Mouse (Mus musculus): ENCODE results near the gene Mthfd1. TPM values are rescaled to one million over a fixed set of nuclear protein-coding genes. Genes with fewer than 3 reads are reported as not detected.
A peak's percentile ranks its signal among the peaks of the same experiment; 100 is the strongest.

Gene Mthfd1
- polyA plus RNA-seq, 1 experiment from 2014 or later = 30.7 TPM

DNA sequence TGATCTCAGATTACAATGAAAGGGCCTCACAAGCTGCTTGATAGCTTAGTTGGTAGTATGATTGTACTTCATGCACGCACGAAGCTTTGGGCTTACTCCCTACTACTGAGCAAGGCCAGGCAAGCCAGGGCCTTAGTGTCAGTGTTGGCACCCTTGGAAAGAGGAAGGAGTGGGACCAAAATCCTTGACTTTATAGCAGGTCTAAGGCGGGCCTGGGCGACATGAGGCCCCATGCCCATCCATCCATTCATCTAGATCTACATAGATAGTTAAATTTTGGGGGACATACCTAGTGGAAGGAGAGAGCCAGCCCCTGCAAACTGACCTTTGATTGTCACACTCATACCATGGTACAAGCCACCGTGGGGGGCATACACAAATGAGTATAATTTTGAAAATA, 53.3 kb downstream of the Mthfd1 start:
- WGBS = 86% methylated on average over 5 of the region's 5 CpGs
- Histone ChIP-seq H3K4me2 (no peak overlapping the region), H3K4me1 (peaks cover 10% of the 10 kb centered on the region; the same call in 1 of the 2 replicates), H3K36me3 (replicated peaks) (peaks cover 7% of the 10 kb centered on the region; the same call in 1 of the 2 replicates), H3K4me3 (no peak overlapping the region), H3K9ac (no peak overlapping the region), H3K27ac (no peak overlapping the region), H3K27me3 (replicated peaks) (no peaks in the 10 kb centered on the region), H3K9me3 (no peaks in the 10 kb centered on the region)
- no peak for ATAC-seq (replicated peaks)

GRCm38 (mm10) chr12:76310007-76310406, 54.9 kb downstream of the Mthfd1 start:
- H3K4me1 ChIP-seq = peaks cover 10% of the 10 kb centered on the region; the same call in 1 of the 2 replicates
- H3K27ac ChIP-seq = no peak overlapping the region
- H3K9me3 ChIP-seq = no peaks in the 10 kb centered on the region
- H3K36me3 ChIP-seq (replicated peaks) = peaks cover 7% of the 10 kb centered on the region; the same call in 1 of the 2 replicates
- 94% methylated on average over 6 of the region's 6 CpGs for WGBS
- H3K9ac ChIP-seq = no peak overlapping the region
- ATAC-seq (replicated peaks) = no peak
- no peaks in the 10 kb centered on the region for H3K27me3 ChIP-seq (replicated peaks)
- H3K4me2 ChIP-seq = no peak overlapping the region
- H3K4me3 ChIP-seq = no peak overlapping the region

DNA sequence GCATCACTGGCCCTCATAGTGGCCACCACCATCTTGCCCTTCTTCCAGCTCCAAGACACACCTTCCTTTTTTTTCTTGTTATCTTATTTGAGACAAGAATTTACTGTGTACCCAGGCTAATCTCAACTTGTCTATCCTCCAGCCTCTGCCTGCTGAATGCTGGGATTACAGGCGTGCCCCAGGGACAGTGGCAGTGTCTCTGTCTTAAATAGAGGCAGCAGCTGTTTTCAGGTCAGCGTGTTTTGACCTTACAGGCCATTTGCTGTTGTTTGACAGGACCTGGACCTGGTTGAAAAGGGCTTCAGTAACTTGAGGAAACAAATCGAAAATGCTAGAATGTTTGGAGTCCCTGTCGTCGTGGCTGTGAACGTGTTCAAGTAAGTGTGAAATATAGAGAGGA, 55.5 kb downstream of the Mthfd1 start:
- ATAC-seq (replicated peaks) = no peak
- Histone ChIP-seq H3K27ac (no peak overlapping the region), H3K27me3 (replicated peaks) (no peaks in the 10 kb centered on the region), H3K4me2 (no peak overlapping the region), H3K4me1 (peaks cover 10% of the 10 kb centered on the region; the same call in 1 of the 2 replicates), H3K36me3 (replicated peaks) (peaks cover 7% of the 10 kb centered on the region; the same call in 1 of the 2 replicates), H3K9ac (no peak overlapping the region), H3K4me3 (no peak overlapping the region), H3K9me3 (no peaks in the 10 kb centered on the region)
- 76% methylated on average over 6 of the region's 6 CpGs for WGBS

GRCm38 (mm10) chr12:76311227-76311626, 56.1 kb downstream of the Mthfd1 start:
- H3K9ac ChIP-seq = no peak overlapping the region
- H3K36me3 ChIP-seq (replicated peaks) = peaks cover 7% of the 10 kb centered on the region; the same call in 1 of the 2 replicates
- H3K27me3 ChIP-seq (replicated peaks) = no peaks in the 10 kb centered on the region
- H3K9me3 ChIP-seq = no peaks in the 10 kb centered on the region
- H3K4me3 ChIP-seq = no peak overlapping the region
- H3K27ac ChIP-seq = no peak overlapping the region
- ATAC-seq (replicated peaks) = no peak
- H3K4me1 ChIP-seq = peaks cover 10% of the 10 kb centered on the region; the same call in 1 of the 2 replicates
- no peak overlapping the region for H3K4me2 ChIP-seq
- 90% methylated on average over 9 of the region's 9 CpGs for WGBS

DNA sequence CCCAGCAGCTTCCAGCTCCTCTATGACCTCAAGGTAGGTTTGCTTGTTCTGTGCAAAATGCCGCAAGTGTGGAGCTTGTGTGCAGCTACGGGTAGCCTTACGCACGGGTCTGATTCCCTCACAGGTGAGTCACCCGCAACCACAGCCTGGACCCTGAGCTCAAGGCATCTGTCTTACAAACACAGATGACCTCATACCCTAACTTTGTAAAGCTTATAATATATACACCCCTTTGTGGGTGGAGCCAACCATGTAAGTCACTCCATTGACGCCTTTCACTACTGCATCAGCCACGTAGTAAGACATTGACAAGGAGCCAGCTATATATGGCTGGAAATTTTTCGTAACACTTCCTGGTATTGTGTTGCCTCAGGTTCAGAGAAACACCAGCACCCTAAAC, 56.9 kb downstream of the Mthfd1 start:
- Histone ChIP-seq H3K9me3 (no peaks in the 10 kb centered on the region), H3K36me3 (replicated peaks) (peaks cover 7% of the 10 kb centered on the region; the same call in 1 of the 2 replicates), H3K4me3 (no peak overlapping the region), H3K4me2 (no peak overlapping the region), H3K9ac (no peak overlapping the region), H3K27ac (no peak overlapping the region), H3K4me1 (peaks cover 6% of the 10 kb centered on the region; the same call in 1 of the 2 replicates), H3K27me3 (replicated peaks) (no peaks in the 10 kb centered on the region)
- WGBS = 94% methylated on average over 8 of the region's 8 CpGs
- ATAC-seq (replicated peaks) = no peak

DNA sequence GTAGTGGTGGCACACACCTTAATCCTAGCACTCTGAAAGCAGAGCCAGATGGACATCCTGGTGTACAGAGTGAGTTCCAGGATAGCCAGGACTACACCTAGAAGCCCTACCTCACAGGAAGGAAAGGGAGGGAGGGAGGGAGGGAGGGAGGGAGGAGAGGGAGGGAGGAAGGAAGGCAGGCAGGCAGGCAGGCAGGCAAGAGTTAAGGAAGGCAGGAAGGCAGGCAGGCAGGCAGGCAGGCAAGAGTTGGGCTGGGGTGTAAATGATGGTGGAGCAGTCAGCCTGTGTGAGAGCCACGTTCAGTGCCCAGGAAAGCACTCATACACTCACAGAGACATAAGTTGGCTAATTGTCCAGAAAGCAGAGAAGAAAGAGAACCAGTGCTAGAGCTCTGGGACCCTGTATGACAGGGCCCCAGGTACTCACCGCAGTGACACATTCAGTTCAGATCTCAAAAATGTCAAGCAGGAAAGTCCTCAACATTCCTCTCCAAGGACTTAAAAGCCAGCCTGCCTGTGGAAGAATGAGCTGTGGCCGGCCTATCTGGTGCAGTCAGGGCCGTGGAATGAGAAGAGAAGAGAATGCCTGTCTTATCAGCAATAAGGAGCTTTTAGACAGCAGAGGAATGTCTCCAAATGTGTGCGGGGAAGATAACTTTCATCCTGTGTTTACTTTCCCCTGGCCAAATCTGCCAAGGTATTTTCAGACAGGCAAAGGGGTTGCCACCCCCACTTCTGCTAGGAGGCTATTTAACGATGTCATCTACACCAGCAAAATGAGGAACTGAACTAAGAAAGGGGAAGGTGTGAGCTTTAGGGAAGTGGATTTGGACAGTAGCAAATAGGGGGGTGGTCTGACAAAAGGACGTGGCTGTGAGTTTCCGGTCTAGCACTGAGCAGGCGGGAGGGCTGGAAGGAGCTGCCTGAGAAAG, 63.4 kb downstream of the Mthfd1 start:
- Histone ChIP-seq H3K9me3 (no peaks in the 10 kb centered on the region), H3K4me3 (no peak overlapping the region), H3K27me3 (replicated peaks) (no peaks in the 10 kb centered on the region), H3K4me2 (no peak overlapping the region), H3K27ac (no peak overlapping the region), H3K4me1 (no peaks in the 10 kb centered on the region), H3K36me3 (replicated peaks) (peaks cover 7% of the 10 kb centered on the region), H3K9ac (peak overlapping the region; percentile 8; the same call in 1 of the 2 replicates)
- no peak for ATAC-seq (replicated peaks)
- 77% methylated on average over 9 of the region's 9 CpGs for WGBS

GRCm38 (mm10) chr12:76324679-76325431, 69.8 kb downstream of the Mthfd1 start, which contains the start of gene Akap5:
Akap5 (plus strand) TSS chr12:76324891.
- H3K4me1 ChIP-seq = peaks cover 13% of the 10 kb centered on the region
- H3K4me3 ChIP-seq = peak within 1 kb of the TSS; percentile 61
- H3K27me3 ChIP-seq (replicated peaks) = no peaks in the 10 kb centered on the region
- peak; percentile 99 for ATAC-seq (replicated peaks)
- WGBS = under 1% methylated on average over 52 of the region's 53 CpGs
- peak within 1 kb of the TSS; percentile 62 for H3K9ac ChIP-seq
- peak within 1 kb of the TSS; percentile 71 for H3K27ac ChIP-seq
- H3K4me2 ChIP-seq = peak within 1 kb of the TSS; percentile 82
- H3K9me3 ChIP-seq = no peaks in the 10 kb centered on the region
- H3K36me3 ChIP-seq (replicated peaks) = peaks cover 7% of the 10 kb centered on the region; the same call in 1 of the 2 replicates

DNA sequence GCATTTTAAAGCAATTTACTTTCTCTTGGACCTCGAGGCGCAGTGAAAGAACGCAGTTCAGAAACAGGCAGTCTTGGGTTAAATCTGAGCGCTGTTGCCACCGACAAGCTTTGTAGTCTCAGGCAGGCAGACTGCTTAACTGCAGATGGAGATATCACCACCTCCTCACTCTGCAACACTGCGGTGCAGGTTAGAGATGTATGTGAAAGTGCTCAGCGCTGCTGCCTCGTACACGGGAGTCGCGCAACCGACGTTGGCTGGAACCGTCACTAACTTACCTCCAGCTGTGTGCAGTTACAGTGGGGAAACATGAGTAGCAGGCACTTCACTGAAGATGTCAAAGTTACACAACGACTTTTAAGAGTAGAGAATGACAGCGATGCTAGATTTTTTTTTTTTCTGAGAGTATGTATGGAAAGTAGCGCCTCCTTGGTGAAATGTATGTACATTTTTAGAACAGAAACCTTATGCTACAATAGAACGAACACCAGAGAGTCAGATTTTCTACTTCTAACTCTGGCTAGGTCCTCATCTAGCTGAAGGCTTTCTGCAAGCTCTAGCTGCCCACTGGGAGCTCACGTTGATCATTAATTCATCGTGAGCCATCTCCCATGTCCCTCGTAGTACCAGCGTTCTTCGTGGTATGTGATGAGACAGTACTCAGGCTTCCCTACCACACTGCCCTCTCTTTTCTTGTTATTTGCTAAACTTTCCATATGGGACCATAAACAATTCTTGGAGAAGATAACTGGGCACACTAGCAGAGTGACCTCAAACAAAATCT, 71.5 kb downstream of the Mthfd1 start:
- no peak overlapping the region for H3K9ac ChIP-seq
- H3K9me3 ChIP-seq = no peaks in the 10 kb centered on the region
- H3K4me3 ChIP-seq = no peak overlapping the region
- H3K4me1 ChIP-seq = peaks cover 13% of the 10 kb centered on the region
- no peaks in the 10 kb centered on the region for H3K36me3 ChIP-seq (replicated peaks)
- WGBS = 89% methylated on average over 23 of the region's 23 CpGs
- no peak overlapping the region for H3K4me2 ChIP-seq
- H3K27ac ChIP-seq = no peak overlapping the region
- no peak for ATAC-seq (replicated peaks)
- no peaks in the 10 kb centered on the region for H3K27me3 ChIP-seq (replicated peaks)

DNA sequence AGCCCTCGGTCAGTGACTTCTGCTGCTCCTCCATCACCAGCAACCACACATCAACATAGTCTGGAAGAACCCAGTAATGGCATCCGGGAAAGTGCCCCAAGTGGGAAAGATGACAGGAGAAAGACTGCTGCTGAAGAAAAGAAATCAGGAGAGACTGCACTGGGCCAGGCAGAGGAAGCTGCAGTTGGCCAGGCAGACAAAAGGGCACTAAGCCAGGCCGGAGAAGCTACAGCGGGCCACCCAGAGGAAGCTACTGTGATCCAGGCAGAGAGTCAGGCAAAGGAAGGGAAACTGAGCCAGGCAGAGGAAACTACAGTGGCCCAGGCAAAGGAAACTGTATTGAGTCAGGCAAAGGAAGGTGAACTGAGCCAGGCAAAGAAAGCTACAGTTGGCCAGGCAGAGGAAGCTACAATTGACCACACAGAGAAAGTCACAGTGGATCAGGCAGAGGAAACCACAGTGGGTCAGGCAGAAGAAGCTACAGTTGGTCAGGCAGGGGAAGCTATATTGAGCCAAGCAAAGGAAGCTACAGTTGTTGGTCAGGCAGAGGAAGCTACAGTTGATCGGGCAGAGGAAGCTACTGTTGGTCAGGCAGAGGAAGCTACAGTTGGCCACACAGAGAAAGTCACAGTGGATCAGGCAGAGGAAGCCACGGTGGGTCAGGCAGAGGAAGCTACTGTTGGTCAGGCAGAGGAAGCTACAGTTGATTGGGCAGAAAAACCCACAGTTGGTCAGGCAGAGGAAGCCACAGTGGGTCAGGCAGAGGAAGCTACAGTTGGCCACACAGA, 73.7 kb downstream of the Mthfd1 start:
- no peak for ATAC-seq (replicated peaks)
- Histone ChIP-seq H3K9me3 (no peaks in the 10 kb centered on the region), H3K36me3 (replicated peaks) (no peaks in the 10 kb centered on the region), H3K27me3 (replicated peaks) (no peaks in the 10 kb centered on the region), H3K4me2 (no peak overlapping the region), H3K27ac (no peak overlapping the region), H3K4me1 (peaks cover 13% of the 10 kb centered on the region), H3K9ac (no peak overlapping the region), H3K4me3 (no peak overlapping the region)
- 90% methylated on average over 6 of the region's 6 CpGs for WGBS

DNA sequence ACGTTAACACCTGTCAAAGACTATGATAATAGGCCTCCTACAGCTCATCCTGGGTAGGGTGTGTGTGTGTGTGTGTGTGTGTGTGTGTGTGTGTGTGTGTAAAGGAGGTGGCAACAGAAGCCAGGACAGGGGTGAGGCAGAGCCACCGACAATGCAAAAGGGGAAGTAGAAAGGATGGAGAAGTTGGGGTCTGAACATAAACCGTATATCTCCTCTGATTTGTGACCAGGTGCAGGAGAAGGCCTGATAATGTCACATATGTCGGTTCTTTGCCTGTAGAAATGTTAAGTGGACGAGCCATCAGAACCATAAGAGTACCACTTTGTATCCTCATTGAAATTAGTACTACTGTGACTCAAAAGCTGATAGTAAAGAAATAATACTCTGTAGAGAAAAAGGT, 78.6 kb downstream of the Mthfd1 start:
- H3K9me3 ChIP-seq = no peaks in the 10 kb centered on the region
- WGBS = 93% methylated on average over 5 of the region's 5 CpGs
- ATAC-seq (replicated peaks) = no peak

GRCm38 (mm10) chr12:76335641-76336040, 80.5 kb downstream of the Mthfd1 start:
- Histone ChIP-seq H3K4me2 (no peak overlapping the region), H3K4me1 (no peaks in the 10 kb centered on the region), H3K9ac (no peak overlapping the region), H3K36me3 (replicated peaks) (no peaks in the 10 kb centered on the region), H3K9me3 (no peaks in the 10 kb centered on the region), H3K4me3 (no peak overlapping the region), H3K27me3 (replicated peaks) (no peaks in the 10 kb centered on the region), H3K27ac (no peak overlapping the region)
- WGBS = 84% methylated on average over 5 of the region's 5 CpGs
- ATAC-seq (replicated peaks) = no peak

More for the DNA sequence above, 78.6 kb downstream of the Mthfd1 start:
- no peaks in the 10 kb centered on the region for H3K27me3 ChIP-seq (replicated peaks)
- H3K4me3 ChIP-seq = no peak overlapping the region
- H3K9ac ChIP-seq = no peak overlapping the region
- no peak overlapping the region for H3K4me2 ChIP-seq
- H3K27ac ChIP-seq = no peak overlapping the region
- no peaks in the 10 kb centered on the region for H3K4me1 ChIP-seq
- no peaks in the 10 kb centered on the region for H3K36me3 ChIP-seq (replicated peaks)

All from midbrain, embryonic 15.5 days (tissue).